Mouse (Mus musculus) testis, adult 10 weeks (tissue): ENCODE data around the gene Chm. TPM values are rescaled to one million over a fixed set of nuclear protein-coding genes. Genes with fewer than 3 reads are reported as not detected.

ENCODE experiments used
- polyA plus RNA-seq: library from polyadenylated mRNA; stranded (reverse); fragments of 350-450 nt; fragmentation: Illumina TruSeq; extraction: RNeasy Lipid Tissue Mini Kit (QIAGEN cat#74804); gene quantifications from one replicate; pipeline ENCODE4 v1.2.3, GENCODE M21; 2014; ENCODE audit warnings: low read depth, low replicate concordance

Chm gene
- 8.6 TPM for polyA plus RNA-seq

DNA sequence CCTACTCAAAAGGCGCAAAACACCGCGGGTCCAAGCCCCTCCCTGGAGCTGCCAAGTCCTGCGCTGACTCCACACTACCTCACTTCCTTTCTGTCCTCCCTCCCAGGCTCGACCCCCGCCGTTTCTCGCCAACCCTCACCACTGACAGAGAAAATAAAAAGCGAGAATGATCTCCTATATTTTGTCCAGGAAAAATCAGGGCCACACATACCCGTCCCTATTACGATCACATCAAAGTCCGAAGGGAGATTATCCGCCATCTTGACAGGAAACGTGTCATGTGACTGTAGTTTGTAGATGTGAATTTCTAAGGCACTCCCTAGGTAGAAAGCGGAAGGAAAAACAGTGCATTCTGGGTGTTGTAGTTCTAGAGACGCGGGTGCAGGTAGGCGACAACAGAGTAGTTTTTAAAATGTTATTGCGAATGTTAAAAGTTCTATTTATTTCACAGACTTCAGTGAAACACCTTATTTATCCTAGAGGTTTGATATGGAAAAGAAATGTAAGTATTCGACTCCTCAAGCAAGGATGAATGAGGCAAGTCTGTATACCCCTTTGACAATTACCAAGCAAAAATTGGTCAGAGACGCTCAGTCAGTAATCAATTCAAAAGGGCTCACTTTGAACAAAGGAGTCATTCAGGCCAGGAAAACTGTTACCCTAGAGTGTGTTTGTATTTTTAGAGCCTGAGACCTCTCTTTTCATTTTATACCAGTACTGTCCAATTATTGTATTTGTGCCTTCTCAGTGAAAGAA lies at the start of gene Chm:
Gene Chm (minus strand): TSS at position 288 of the 756 bp plus-strand sequence.

Other genes starting within 250 kb of the Chm start
- gene Dach2, start 112.0 kb upstream of the Chm start, polyA plus RNA-seq = 0.20 TPM